Mouse (Mus musculus) cerebellum, postnatal 36 days (tissue): Measurements from ENCODE around the gene Camk2b.
A peak's percentile ranks its signal among the peaks of the same experiment; 100 is the strongest.
"Not testable (repeated sequence)": the region's sequence is repeated elsewhere in the genome, so short reads cannot be mapped to it uniquely, and the experiment has no call there.

Experiments used
- DNase-seq, 2 experiments: peaks; one replicate each; pipeline ENCODE4 v3.0.0; 2021 to 2022; ENCODE audit warnings: mixed read lengths in 2 of 2

Gene Camk2b

DNA sequence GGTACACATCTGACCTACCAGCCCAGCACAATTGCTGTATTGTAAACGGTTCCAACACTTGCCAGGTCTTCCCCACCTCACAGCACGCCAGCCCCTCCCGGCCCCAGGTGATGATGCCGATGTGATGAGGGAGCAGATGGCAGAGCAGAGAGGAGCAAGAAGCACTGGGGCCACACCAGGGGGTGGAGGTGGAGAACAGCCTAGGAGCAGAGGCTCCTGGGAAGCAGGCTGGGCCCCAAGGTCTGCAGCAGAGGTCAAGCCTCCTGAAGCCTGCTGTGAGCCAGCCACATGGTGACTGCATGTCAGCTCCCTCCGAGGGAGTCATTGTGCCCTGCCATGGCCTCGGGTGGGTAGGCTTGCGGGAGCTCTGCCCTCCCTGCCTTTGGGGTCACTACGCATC, 85.6 kb downstream of the Camk2b start:
- peak in 1 of 2 experiments; percentile 42 for DNase-seq

DNA sequence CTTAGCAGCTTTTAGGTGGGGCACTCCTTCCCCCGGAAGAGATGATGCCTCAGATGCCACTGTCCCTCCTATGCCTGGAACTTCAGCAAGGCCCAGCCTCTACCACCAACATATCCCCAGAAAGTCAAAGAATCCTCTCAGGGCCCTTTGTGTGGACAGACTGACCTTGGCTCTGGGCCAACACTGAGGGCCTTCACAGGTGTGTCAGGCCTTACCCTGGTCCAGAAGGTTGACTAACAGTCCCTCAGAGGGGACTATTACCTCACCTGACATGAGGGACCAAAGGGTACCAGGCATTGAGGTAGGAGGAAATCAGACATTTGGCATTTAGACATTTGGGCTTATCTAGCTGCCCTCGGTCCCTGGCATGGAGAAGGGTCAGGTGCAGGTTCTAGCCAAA, 86.1 kb downstream of the Camk2b start:
- DNase-seq, result no peak

DNA sequence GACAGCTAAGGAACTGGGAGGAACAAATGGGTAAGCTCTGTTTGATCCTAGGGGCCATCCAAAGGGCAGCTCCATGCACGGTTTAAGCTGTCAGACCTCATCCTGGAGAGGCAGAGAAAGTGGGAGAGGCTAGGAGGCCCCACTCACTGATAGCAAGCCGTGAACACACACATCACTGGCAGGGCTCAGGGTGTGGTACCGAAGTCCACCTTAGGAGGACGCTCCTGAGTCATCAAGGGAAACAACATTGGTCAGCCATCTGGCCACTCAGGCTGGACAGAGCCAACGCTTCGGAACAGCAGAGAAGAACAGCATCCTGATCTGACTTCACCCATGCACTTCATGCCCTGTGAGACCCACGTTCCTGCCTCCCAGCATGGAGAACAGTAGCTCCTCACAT, 87.1 kb downstream of the Camk2b start:
- DNase-seq, result no peak

DNA sequence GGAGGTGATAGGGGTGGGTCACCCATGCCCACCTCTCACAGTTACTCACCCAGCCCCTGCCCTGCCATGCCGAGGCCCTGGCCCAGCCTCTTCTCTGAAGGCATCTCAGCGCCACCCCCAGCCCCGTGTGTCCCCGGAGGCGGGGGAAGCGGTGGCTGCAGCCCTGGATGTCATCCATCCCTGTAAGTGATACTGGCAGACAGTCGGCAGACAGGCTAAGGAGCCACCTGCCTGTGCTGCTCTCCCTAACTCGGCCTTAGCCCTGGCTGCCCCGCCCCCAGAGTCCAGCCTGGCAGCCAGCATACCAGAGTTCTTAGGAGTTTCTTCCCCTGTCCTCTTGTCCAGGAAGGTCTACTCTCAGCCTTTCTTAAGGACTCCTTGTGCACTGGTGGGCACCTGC, 90.1 kb downstream of the Camk2b start:
- DNase-seq, result peak in 1 of 2 experiments; percentile 57

DNA sequence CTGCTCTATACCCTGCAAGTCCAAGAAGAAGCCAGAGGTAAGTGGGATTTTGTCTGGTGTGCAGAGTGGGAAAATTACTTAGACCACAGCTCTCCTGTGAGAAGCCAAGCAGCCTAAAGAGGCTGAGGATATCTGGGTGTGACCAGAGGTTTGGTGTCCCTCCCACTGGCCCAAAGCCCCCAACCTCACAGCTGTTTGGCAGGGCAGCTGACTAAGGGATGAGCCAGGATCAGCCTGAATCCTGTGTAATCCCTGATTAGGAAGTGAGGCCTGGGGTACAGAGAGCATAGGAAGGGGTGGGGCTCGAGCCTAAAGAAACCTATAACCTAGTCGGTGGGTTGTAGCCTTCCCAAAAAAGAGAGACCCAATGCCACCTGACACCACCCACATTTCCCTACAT, 91.1 kb downstream of the Camk2b start:
- DNase-seq, result no peak

GRCm38 (mm10) chr11:5974053-5974452, 92.1 kb downstream of the Camk2b start:
- DNase-seq, result no peak

GRCm38 (mm10) chr11:5973151-5973550, 93.0 kb downstream of the Camk2b start:
- no peak for DNase-seq

GRCm38 (mm10) chr11:5971202-5971601, 95.0 kb downstream of the Camk2b start:
- no peak for DNase-seq

GRCm38 (mm10) chr11:5968223-5968622, 97.9 kb downstream of the Camk2b start:
- peak in 1 of 2 experiments; percentile 9 for DNase-seq

- DNase-seq, result peak; percentile 9 to 32
These were observed 99.4 kb downstream of the Camk2b start for GRCm38 (mm10) chr11:5966751-5967150.

DNA sequence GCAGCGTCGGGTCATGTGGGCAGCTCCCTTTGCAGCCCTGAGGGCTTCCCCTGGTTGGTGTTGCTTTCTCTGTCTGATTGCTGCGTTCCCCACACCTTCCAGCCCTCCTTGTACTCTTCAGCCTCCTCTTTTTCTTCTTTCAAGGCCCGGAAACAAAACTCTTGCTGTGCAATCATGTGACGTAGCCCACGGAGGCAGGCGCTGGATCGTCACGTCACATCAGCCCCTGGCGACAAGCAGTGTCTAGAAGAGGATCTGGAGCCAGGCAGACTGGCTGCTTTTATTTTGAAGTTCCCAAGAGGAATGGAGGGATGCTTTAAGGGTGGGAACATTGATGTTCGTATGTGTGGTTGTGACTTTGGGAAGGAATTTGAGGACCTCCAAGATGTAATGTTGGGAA, 100.3 kb downstream of the Camk2b start:
- peak; percentile 3 to 10 for DNase-seq

DNA sequence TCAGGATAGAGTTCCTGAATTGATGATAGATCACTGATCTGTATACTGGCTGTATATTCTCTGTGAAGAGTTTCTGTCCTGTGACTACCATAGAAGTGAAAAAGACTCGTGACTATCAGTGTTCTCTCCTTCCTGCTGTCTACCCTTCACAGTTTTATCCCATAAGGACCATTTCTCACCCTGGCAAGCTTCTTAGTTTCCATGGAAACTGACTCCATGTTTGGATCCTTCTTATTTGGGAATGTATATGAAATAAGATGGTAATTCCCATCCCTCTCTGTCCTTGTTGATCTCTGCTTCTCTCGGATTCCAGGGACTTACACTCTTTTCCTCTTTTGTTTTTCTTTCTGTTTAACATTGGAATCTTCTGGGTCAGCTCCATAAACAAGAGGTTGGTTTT, 106.1 kb downstream of the Camk2b start:
- no peak for DNase-seq

DNA sequence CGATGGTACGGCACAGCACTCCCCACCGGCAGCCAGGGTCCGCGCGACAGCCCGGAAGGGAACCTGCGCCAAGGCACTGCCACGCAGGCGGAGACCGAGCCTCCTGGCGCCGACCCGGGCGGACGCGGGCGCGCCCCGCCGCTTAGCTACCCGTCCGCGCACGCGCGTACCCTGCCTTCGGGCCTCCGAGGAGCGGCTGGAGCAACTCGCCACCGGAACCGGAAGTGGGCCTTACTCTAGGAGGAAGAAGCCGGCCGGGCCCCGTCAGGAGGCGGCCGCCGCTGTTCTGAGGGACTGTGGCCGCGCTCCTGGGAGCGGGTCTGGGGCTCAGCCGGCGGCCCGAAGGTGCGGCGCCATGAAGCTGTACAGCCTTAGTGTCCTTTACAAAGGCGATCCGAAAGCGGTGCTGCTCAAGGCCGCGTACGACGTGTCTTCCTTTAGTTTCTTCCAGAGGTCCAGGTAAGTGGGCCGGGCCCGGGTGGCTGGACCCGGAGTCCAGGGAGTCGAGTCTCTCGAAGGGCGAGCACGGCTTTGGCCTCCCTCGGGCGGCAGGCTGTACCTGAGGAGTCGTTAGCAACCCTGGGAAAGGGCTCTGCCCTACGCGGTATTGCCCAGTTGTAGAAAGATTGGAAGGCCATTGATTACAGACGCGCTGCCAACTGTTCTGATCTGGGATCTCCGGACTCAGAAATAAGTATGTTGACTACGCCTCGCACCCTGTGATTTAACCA, 110.5 kb downstream of the Camk2b start, which contains the start of gene Ykt6:
Gene Ykt6 (plus strand): TSS at position 148 of the 731 bp plus-strand sequence.
- peak; percentile 93 to 97 for DNase-seq

DNA sequence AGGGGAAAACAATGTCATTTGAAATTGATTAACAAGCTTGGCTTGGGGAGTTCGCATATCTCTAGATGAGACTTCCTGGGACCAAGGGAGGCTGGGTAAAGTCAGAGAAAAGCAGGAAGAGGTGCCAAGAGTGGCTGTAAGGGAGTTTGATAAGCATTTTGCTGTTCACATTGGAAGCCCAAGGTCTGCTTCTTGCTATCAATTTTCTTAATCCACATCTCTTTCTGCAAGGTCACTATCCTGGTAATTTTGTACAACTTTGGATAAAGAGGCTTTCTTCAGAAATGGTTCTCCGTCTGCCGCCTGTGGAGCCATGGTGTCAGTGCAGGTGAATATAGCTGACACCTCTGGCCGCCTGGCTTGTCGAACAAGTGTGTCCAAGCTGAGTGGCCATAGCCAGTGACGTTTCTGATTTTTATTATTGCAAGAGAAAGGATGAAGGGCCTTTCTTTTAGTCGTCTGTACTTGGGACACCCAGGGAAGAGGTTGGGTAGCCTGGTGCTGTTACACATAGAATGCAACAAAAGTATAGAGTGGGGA, 111.1 kb downstream of the Camk2b start:
- peak in 1 of 2 experiments; percentile 52 for DNase-seq

DNA sequence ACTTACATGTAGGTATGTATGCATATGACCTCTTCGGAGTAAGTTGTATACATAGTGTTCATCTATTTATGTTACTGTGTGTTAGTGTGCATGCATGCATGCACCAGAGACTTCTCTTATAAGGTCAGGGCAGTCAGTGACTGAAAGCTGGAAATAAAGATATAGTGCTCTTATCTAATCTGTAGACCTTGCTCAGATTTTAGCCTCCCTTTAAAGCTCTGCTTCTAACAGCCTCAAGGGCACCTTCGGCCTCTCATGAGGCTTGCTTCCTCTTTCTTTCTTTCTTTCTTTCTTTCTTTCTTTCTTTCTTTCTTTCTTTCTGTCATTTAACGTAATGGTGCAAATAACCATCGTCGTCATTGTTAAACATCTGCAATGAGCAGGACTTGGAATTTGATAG, 111.7 kb downstream of the Camk2b start:
- DNase-seq, result no peak

DNA sequence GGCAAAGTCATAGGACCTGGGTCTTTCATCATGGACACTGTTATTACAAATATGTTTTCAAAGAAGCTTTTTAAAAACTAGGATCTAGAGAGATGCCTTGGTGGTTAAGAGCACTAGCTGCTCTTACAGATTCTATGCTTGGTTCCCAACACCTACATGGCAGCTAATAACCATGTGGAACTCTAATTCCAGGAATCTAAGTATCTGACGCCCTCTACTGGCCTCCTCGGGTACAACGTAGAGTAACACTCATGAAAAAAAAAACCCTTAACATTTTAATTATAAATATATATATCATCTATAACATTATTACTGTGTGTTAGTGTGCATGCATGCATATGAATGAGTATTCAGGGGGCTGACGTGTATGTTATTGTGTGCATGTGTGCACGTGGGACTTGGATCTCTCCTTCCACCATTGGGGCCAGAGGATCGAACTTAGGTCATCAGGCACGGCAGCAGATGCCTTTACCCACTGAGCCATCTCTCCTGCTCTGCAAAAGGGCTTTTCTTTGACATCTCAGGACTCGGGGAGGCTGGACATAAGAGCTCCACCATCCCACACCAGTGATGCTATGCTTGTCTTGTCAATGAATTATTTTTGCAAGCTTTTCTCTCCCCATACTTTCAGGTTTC, 112.9 kb downstream of the Camk2b start:
- peak; percentile 42 to 60 for DNase-seq

DNA sequence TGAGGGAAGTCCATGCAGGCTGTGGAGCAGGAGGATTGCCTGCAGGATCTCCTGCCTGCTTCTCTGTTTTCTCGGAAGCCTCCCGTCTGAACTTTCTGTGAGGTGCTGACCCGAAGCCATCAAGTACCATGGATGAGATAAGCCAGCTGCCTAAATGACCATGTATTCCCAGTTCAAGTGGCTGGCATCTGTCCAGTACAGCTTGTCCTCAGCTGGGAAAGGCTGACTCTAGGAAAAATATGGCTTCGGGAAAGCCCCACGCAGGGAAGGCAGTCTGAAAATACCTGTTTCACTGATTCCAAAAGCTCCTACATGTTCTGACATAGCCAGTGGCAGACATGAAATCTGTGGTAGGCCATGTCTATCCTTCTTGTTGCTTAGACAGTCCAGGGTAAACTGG, 113.7 kb downstream of the Camk2b start:
- no peak for DNase-seq

- no peak for DNase-seq
These were observed 116.4 kb downstream of the Camk2b start, which contains the start of gene Gck for GRCm38 (mm10) chr11:5949586-5950352. Gene Gck (minus strand): TSS chr11:5950081.

GRCm38 (mm10) chr11:5948546-5949250, 117.5 kb downstream of the Camk2b start:
- DNase-seq, result no peak

DNA sequence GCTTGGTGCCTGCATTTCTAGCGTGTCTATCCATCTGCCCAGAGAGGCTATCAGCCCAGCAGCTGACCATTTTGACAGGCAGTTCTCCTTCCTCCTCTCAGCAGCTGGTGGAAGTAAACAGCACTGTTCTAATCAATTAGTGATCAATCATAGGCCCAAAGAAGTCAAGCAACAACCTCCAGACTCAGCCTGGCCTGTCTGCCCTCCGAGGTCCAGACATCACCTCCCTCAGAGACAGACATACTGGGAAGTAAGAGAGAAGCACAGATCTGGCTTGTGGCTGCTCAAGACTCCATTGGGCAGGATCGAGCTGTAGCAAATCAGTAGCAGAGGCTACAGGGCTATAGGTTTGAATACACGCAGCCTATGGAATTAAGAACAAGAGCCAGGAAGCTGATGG, 118.4 kb downstream of the Camk2b start:
- no peak for DNase-seq

- no peak for DNase-seq
These were observed 121.1 kb downstream of the Camk2b start for GRCm38 (mm10) chr11:5945096-5945495.

- no peak for DNase-seq
These were observed 123.2 kb downstream of the Camk2b start for GRCm38 (mm10) chr11:5942966-5943365.

DNA sequence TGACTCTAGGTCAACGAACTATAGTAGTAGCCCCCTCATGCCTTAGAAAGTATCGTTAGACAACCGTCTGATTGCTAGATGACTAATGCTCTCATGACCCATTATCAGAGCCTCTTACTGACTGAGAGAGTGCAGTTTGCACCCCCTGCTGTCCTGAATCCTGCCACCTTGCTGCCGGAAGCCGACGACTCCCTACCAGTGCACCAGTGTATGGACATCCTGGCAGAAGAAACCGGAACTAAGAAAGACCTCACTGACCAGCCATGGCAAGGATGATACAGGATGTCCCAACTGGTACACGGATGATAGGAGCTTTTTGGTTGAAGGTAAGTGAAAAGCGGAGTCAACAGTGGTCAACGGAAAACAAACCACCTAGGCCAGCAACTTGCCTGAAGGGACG, 131.6 kb downstream of the Camk2b start:
- DNase-seq, result not testable (repeated sequence)
